Mouse (Mus musculus) small intestine, adult 2 months (tissue): ENCODE data around the gene 4933434E20Rik. TPM values are rescaled to one million over a fixed set of nuclear protein-coding genes. Genes with fewer than 3 reads are reported as not detected.

Experiments
- H3K27ac ChIP-seq: fragments of 200-500 bp; 2 replicates; pipeline ENCODE4 v1.5.1; 2012; ENCODE audit warnings: low read depth, low read length, control low read depth, inconsistent platforms; ENCODE audit not compliant: insufficient read depth
- H3K27me3 ChIP-seq: fragments of 200-500 bp; 2 replicates; pipeline ENCODE4 v1.6.1; 2012; ENCODE audit warnings: mild to moderate bottlenecking, moderate library complexity, low read length, inconsistent platforms; ENCODE audit not compliant: control insufficient read depth, insufficient read depth
- H3K36me3 ChIP-seq: fragments of 200-500 bp; 2 replicates; pipeline ENCODE4 v1.6.1; 2012; ENCODE audit warnings: mild to moderate bottlenecking, low read length, control low read depth, inconsistent platforms; ENCODE audit not compliant: control insufficient read depth, insufficient read depth
- H3K4me1 ChIP-seq: fragments of 200-500 bp; 2 replicates; pipeline ENCODE4 v1.6.1; 2012; ENCODE audit warnings: low read length, inconsistent platforms, mixed read lengths; ENCODE audit not compliant: control insufficient read depth, insufficient read depth, insufficient read length
- H3K4me3 ChIP-seq: fragments of 200-500 bp; 2 replicates; pipeline ENCODE4 v1.5.1; 2012; ENCODE audit warnings: low read depth, mild to moderate bottlenecking, control low read depth, inconsistent platforms, low read length, moderate library complexity
- CTCF ChIP-seq: fragments of 200-500 bp; IDR thresholded peaks from 2 replicates; pipeline ENCODE4 v1.5.1; 2012; ENCODE audit warnings: low read depth, mild to moderate bottlenecking, control low read depth, inconsistent platforms, low read length, moderate library complexity, mixed read lengths; ENCODE audit not compliant: insufficient replicate concordance, insufficient read length; ENCODE audit errors: extremely low read depth
- POLR2A ChIP-seq: fragments of 200-500 bp; IDR thresholded peaks from 2 replicates; pipeline ENCODE4 v1.6.1; 2012; ENCODE audit warnings: low read depth, mild to moderate bottlenecking, control low read depth, inconsistent platforms, low read length, moderate library complexity
- WGBS: fragments of 180-500 bp; shearing (Covaris S2); methylation state at CpG from one replicate; pipeline ENCODE4 v1.1.7; 2018; 5-methylcytosine and 5-hydroxymethylcytosine counted together
- polyA plus RNA-seq: library from polyadenylated mRNA; depleted of rRNA; stranded (reverse); fragments of >200 nt; gene quantifications from 2 replicates; pipeline ENCODE4 v1.2.3, GENCODE M21; 2012

The 4933434E20Rik gene
- polyA plus RNA-seq, 1 experiment = 18.1 TPM

DNA sequence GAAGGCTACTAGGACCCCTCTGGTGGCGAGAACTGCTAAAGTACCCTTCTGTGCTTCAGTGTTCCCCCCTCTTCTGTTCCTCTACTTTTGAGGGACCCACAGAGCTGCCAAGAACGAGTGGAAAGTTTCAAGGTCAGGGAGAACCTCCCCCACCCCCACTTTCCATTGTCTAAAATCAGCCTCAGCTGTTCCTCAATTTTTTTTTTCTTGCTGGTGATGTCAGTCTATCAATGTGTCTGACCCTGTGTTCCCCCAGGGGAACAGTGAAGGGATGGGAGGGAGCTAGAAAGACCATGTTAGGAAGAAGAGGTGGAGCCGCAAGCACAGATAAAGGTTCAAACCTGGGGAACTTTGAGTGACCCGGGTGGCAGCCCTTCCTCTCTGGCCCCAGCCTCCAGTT, 20.9 kb downstream of the 4933434E20Rik start, which contains the start of gene Tpm3:
Tpm3 (plus strand) TSS at position 356 of the 400 bp plus-strand sequence.
- TF ChIP-seq CTCF (no peak), POLR2A (no peak)
- Histone ChIP-seq H3K27ac (no peak within 1 kb of the TSS), H3K36me3 (no peaks in the 10 kb centered on the region), H3K27me3 (no peaks in the 10 kb centered on the region), H3K4me1 (no peaks in the 10 kb centered on the region), H3K4me3 (no peak within 1 kb of the TSS)
- WGBS = 53% methylated on average over 4 of the region's 4 CpGs

DNA sequence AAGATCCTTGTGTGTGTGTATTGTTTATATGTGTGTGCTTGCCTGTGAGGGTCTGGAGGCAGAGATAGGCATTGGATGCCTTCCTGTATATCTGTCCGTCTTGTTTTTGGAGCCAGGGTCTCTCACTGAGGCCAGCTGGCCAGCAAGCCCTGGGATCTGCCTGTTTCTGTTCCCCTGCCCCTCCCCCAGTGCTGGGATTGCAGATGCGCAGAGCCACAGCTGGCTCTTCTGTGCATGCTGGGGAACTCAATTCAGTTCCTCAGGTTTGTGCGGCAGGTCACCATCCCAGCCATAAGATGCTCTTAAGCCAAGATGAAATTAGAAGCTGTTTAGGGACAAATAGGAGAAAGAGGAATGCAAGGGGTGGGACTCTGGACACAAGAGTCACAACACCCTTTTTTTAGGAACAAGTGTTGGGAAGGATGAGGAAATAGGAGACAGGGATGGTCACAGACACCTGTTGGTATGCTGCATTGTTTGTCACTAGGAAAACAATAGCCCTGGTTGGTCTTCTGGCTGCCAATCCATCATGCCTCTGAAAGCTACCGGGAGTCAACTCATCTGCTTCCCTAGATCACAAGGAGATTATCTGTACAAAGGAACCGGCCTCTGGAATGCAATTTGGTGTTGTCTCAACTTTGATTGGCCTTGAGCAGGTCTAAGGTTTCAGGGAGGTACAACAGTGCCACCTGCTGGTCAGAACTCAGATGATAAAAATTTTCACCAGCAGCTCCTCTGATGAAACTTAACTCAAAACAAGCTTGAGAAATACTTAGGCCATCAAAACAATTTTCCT, 25.7 kb downstream of the 4933434E20Rik start:
- H3K4me3 ChIP-seq = no peak overlapping the region

GRCm38 (mm10) chr3:90078224-90078623, 26.8 kb downstream of the 4933434E20Rik start:
- Histone ChIP-seq H3K36me3 (no peaks in the 10 kb centered on the region), H3K27me3 (no peaks in the 10 kb centered on the region), H3K4me3 (no peak overlapping the region), H3K4me1 (peaks cover 3% of the 10 kb centered on the region; the same call in 1 of the 2 replicates), H3K27ac (no peak overlapping the region)
- 38% methylated on average over 5 of the region's 5 CpGs for WGBS
- TF ChIP-seq CTCF = no peak
- TF ChIP-seq POLR2A = no peak

More for the DNA sequence above, 25.7 kb downstream of the 4933434E20Rik start:
- Histone ChIP-seq H3K4me1 (peaks cover 2% of the 10 kb centered on the region; the same call in 1 of the 2 replicates), H3K36me3 (no peaks in the 10 kb centered on the region), H3K27me3 (no peaks in the 10 kb centered on the region), H3K27ac (no peak overlapping the region)
- WGBS = 31% methylated on average over 5 of the region's 5 CpGs
- TF ChIP-seq POLR2A = no peak
- 0 out of 2 replicates have a peak, but pooled peaks have one; percentile 16 for TF ChIP-seq CTCF

DNA sequence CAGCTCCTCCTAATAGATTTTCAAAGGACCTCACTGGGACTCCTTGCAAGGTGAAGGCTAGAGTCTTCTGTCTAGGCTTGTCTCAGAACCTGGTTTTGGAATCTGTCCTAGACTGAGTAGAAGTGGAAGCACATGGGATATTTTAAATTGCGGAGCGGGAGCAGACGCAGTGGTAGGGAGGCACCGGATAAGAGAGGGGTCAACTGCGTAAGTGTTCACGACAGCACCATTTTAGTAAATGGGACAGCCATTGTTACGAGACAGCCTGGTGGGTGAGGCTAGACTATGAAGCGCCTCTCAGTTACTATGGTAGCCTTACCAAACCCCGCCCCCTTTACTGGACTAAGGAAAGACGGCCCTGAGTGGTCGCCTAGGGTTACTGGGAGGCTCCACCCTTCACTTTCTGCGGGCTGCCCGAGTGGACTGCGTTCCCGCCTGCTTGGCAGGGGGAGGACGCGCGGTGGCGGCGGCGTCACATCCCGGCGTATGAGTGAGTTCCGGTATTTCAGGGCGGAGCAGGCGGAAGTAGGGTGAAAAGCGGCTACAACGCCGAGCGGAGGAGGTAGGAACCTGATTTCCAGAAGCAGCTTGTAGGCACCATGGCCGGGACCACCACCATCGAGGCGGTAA, 27.8 kb downstream of the 4933434E20Rik start:
- H3K27ac ChIP-seq = peak overlapping the region; percentile 97
- no peaks in the 10 kb centered on the region for H3K36me3 ChIP-seq
- under 1% methylated on average over 33 of the region's 33 CpGs for WGBS
- peaks cover 13% of the 10 kb centered on the region; the same call in 1 of the 2 replicates for H3K4me1 ChIP-seq
- no peaks in the 10 kb centered on the region for H3K27me3 ChIP-seq
- no peak for TF ChIP-seq CTCF
- peak; percentile 52 for TF ChIP-seq POLR2A
- H3K4me3 ChIP-seq = peak overlapping the region; percentile 76

- peak overlapping the region; percentile 97 for H3K27ac ChIP-seq
- peak; percentile 8; the same call in 1 of the 2 replicates for TF ChIP-seq POLR2A
- no peak for TF ChIP-seq CTCF
- under 1% methylated on average over 53 of the region's 53 CpGs for WGBS
- H3K4me1 ChIP-seq = peaks cover 19% of the 10 kb centered on the region; the same call in 1 of the 2 replicates
- no peaks in the 10 kb centered on the region for H3K36me3 ChIP-seq
- no peaks in the 10 kb centered on the region for H3K27me3 ChIP-seq
- H3K4me3 ChIP-seq = peak overlapping the region; percentile 76
Measured at GRCm38 (mm10) chr3:90079763-90080497, 28.5 kb downstream of the 4933434E20Rik start.

DNA sequence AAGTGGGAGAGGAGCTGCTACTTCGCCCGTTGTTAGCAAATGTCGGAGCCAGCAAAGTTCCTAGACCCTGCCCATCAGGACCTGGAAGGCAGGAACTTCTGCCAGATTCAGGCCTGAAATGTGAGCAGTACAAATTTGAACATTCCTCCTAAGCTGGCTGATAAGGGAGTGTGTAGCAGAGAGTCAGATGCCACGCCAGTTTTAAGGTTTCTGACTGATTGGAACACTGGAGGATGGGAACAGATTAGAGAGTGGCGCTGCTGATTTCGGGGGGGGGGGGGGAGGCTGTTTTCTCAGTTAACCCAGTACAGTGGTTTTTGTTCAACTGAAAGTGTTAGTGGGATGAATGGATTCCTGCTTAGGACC, 29.0 kb downstream of the 4933434E20Rik start:
- H3K27ac ChIP-seq = peak overlapping the region; percentile 97
- H3K27me3 ChIP-seq = no peaks in the 10 kb centered on the region
- no peaks in the 10 kb centered on the region for H3K36me3 ChIP-seq
- peak overlapping the region; percentile 76 for H3K4me3 ChIP-seq
- peaks cover 25% of the 10 kb centered on the region; the same call in 1 of the 2 replicates for H3K4me1 ChIP-seq
- 1% methylated on average over 6 of the region's 6 CpGs for WGBS
- no peak for TF ChIP-seq POLR2A
- no peak for TF ChIP-seq CTCF
